Mouse (Mus musculus) gastrocnemius, postnatal 10 days (tissue): ENCODE data around the gene Camkmt. TPM values are rescaled to one million over a fixed set of nuclear protein-coding genes. Genes with fewer than 3 reads are reported as not detected.

Experiments
- DNase-seq: peaks from one replicate; pipeline ENCODE4 v3.0.0; 2021; ENCODE audit warnings: mixed read lengths
- total RNA-seq, 2 experiments: library from RNA; stranded (reverse); gene quantifications; 2 replicates each; pipeline ENCODE4 v1.2.3; 2021

The Camkmt gene
- total RNA-seq, 2 experiments from 2014 or later, result 1.6 to 2.8 TPM

GRCm38 (mm10) chr17:85170541-85171255 is 80.3 kb downstream of the Camkmt start:
- no peak for DNase-seq

- no peak for DNase-seq
Observed at GRCm38 (mm10) chr17:85171951-85172350, 81.6 kb downstream of the Camkmt start.

GRCm38 (mm10) chr17:85177231-85177630 is 86.9 kb downstream of the Camkmt start:
- DNase-seq, result no peak

- no peak for DNase-seq
Observed at GRCm38 (mm10) chr17:85180471-85181060, 90.2 kb downstream of the Camkmt start.

GRCm38 (mm10) chr17:85189227-85190127 is 99.1 kb downstream of the Camkmt start:
- DNase-seq, result peak; percentile 80

GRCm38 (mm10) chr17:85190128-85190435 is 99.7 kb downstream of the Camkmt start:
- no peak for DNase-seq

- no peak for DNase-seq
Observed at GRCm38 (mm10) chr17:85193294-85193693, 102.9 kb downstream of the Camkmt start.

- DNase-seq, result no peak
Observed at GRCm38 (mm10) chr17:85198781-85199180, 108.4 kb downstream of the Camkmt start.

GRCm38 (mm10) chr17:85199321-85199720 is 109.0 kb downstream of the Camkmt start:
- no peak for DNase-seq

- no peak for DNase-seq
Observed at GRCm38 (mm10) chr17:85218054-85218453, 127.7 kb downstream of the Camkmt start.

GRCm38 (mm10) chr17:85242109-85242508 is 151.8 kb downstream of the Camkmt start:
- DNase-seq, result no peak

- no peak for DNase-seq
Observed at GRCm38 (mm10) chr17:85248962-85249361, 158.6 kb downstream of the Camkmt start.

GRCm38 (mm10) chr17:85249744-85250143 is 159.4 kb downstream of the Camkmt start:
- DNase-seq, result no peak

- no peak for DNase-seq
Observed at GRCm38 (mm10) chr17:85256930-85257329, 166.6 kb downstream of the Camkmt start.

- no peak for DNase-seq
Observed at GRCm38 (mm10) chr17:85257348-85257747, 167.0 kb downstream of the Camkmt start.

GRCm38 (mm10) chr17:85258703-85259341 is 168.5 kb downstream of the Camkmt start:
- DNase-seq, result no peak

- DNase-seq, result no peak
Observed at GRCm38 (mm10) chr17:85266831-85267422, 176.6 kb downstream of the Camkmt start.

GRCm38 (mm10) chr17:85271466-85272175 is 181.3 kb downstream of the Camkmt start:
- DNase-seq, result no peak

GRCm38 (mm10) chr17:85279720-85280119 is 189.4 kb downstream of the Camkmt start:
- no peak for DNase-seq

GRCm38 (mm10) chr17:85282447-85282846 is 192.1 kb downstream of the Camkmt start:
- DNase-seq, result no peak

- DNase-seq, result no peak
Observed at GRCm38 (mm10) chr17:85291154-85291553, 200.8 kb downstream of the Camkmt start.

GRCm38 (mm10) chr17:85291601-85292000 is 201.2 kb downstream of the Camkmt start:
- no peak for DNase-seq
